Mouse (Mus musculus) cerebellum, adult 2 months (tissue): ENCODE results near the gene Churc1.

ENCODE experiments used
- CTCF ChIP-seq: fragments of 200-500 bp; IDR thresholded peaks from 2 replicates; pipeline ENCODE4 v1.5.1; 2011; ENCODE audit warnings: low read depth, mild to moderate bottlenecking, control low read depth, low read length, moderate library complexity, borderline replicate concordance; ENCODE audit not compliant: insufficient read depth
- POLR2A ChIP-seq: fragments of 200-500 bp; IDR thresholded peaks from 2 replicates; pipeline ENCODE4 v1.6.1; 2011; ENCODE audit warnings: low read length, control low read depth, borderline replicate concordance; ENCODE audit not compliant: insufficient read depth

DNA sequence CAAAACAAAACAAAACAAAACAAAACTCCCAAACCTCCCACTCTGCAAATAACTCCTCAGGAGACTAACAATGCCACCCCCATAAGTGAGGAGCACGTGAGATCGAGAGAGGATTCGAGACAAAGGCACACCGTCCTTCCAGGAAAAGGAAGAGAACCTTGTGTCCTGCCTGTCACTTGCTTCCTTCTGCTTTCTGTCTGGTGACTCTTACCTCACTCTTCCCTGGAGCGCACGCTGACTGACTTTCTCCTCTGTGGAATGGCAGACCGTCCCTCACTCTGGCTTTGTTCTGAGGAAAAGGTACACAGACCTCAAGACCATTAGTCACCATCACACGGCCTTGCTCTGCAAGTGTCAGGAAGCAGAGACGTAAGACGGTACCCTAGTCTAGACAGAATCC lies 48.2 kb downstream of the Churc1 start:
- no peak for TF ChIP-seq CTCF
- TF ChIP-seq POLR2A = no peak
